Mouse (Mus musculus) neural tube, embryonic 15.5 days (tissue): ENCODE results near the gene Mmp15. TPM values are rescaled to one million over a fixed set of nuclear protein-coding genes. Genes with fewer than 3 reads are reported as not detected.
"Not testable (repeated sequence)": the region's sequence is repeated elsewhere in the genome, so short reads cannot be mapped to it uniquely, and the experiment has no call there.

Source experiments
- ATAC-seq: fragments of 200-750 bp; cut with Nextera tagmentation; 2 replicates; pipeline ENCODE4 v1.8.0; 2017; ENCODE audit warnings: mild to moderate bottlenecking, moderate TSS enrichment, moderate library complexity; ENCODE audit not compliant: low FRiP score
- H3K27ac ChIP-seq: fragments of 300-500 bp; sonication (generic); replicated peaks from 2 replicates; pipeline ENCODE4 v1.5.1; 2015; ENCODE audit warnings: mild to moderate bottlenecking, inconsistent platforms
- H3K27me3 ChIP-seq: fragments of 300-500 bp; sonication (generic); replicated peaks from 2 replicates; pipeline ENCODE4 v1.6.1; 2015; ENCODE audit warnings: inconsistent platforms
- H3K36me3 ChIP-seq: fragments of 300-500 bp; sonication (generic); 2 replicates; pipeline ENCODE4 v1.6.1; 2015; ENCODE audit warnings: inconsistent platforms
- H3K4me1 ChIP-seq: fragments of 300-500 bp; sonication (generic); 2 replicates; pipeline ENCODE4 v1.6.1; 2015; ENCODE audit warnings: inconsistent platforms
- H3K4me2 ChIP-seq: fragments of 300-500 bp; sonication (generic); 2 replicates; pipeline ENCODE4 v1.6.1; 2015; ENCODE audit warnings: inconsistent platforms, mild to moderate bottlenecking, moderate library complexity
- H3K4me3 ChIP-seq: fragments of 300-500 bp; sonication (generic); replicated peaks from 2 replicates; pipeline ENCODE4 v1.5.1; 2015; ENCODE audit warnings: mild to moderate bottlenecking, inconsistent platforms
- H3K9ac ChIP-seq: fragments of 300-500 bp; sonication (generic); replicated peaks from 2 replicates; pipeline ENCODE4 v1.6.1; 2015; ENCODE audit warnings: mild to moderate bottlenecking, inconsistent platforms
- H3K9me3 ChIP-seq: fragments of 300-500 bp; sonication (generic); replicated peaks from 2 replicates; pipeline ENCODE4 v1.6.1; 2016; ENCODE audit warnings: inconsistent platforms
- WGBS: fragments of 180-500 bp; shearing (Covaris S2); methylation state at CpG from one replicate; pipeline ENCODE4 v1.1.7; 2015; ENCODE audit warnings: mixed read lengths; 5-methylcytosine and 5-hydroxymethylcytosine counted together
- polyA plus RNA-seq: library from polyadenylated mRNA; unstranded; fragments of >200 nt; fragmentation: Nextera tagmentation; extraction: Ambion mirVana; gene quantifications from 2 replicates; pipeline ENCODE4 v1.2.1, GENCODE M21; 2015

Mmp15 gene
- polyA plus RNA-seq, 1 experiment from 2014 or later: 21.4 TPM

DNA sequence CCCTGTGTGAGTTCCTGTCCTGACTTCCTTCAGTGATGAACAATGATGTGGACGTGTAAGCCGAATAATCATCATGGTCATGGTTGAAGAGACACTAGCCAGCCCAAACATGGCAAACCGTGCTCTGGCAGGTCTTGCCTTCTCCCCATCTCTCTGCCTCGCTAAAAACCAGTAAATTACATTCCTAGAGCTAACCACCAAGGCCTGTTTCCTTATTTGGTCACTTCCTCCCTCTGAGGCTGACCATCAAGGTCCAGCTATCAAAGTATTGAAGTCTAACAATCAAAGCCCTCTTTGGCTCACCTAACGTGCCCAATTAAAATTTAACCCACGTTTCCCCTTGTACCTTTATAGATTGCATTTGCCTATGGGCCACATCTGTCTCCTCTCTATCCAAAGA lies 10.2 kb downstream of the Mmp15 start:
- peaks cover 24% of the 10 kb centered on the region for H3K4me1 ChIP-seq
- 75% methylated on average over 6 of the region's 6 CpGs for WGBS
- no peaks in the 10 kb centered on the region for H3K36me3 ChIP-seq
- no peak overlapping the region for H3K4me3 ChIP-seq
- no peak overlapping the region for H3K4me2 ChIP-seq
- H3K27me3 ChIP-seq: no peaks in the 10 kb centered on the region
- H3K27ac ChIP-seq: no peak overlapping the region
- ATAC-seq: no peak
- H3K9me3 ChIP-seq: no peaks in the 10 kb centered on the region
- no peak overlapping the region for H3K9ac ChIP-seq

DNA sequence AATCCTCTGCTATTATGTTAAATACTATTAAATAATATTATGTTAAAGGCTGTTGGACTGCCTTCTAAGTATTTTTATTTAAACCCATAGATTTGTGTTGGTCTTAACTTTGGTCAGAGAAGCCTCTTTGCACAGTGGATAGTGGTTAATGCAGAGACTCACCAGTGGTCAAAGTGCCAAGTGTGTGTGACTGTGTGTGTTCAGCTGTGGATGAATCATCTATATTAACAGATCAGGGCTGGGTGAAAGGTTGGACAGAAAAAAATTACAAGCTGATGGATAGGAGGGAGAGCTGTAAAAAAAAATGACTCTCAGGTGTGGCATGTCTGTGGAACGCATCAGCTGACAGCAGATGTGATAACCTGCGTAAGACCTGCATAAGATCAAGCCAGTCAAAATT lies 11.8 kb downstream of the Mmp15 start:
- H3K4me1 ChIP-seq: peaks cover 23% of the 10 kb centered on the region
- no peak overlapping the region for H3K4me2 ChIP-seq
- no peaks in the 10 kb centered on the region for H3K9me3 ChIP-seq
- WGBS: 97% methylated on average over 2 of the region's 2 CpGs
- no peak for ATAC-seq
- H3K36me3 ChIP-seq: peaks cover 11% of the 10 kb centered on the region; the same call in 1 of the 2 replicates
- no peak overlapping the region for H3K4me3 ChIP-seq
- H3K27me3 ChIP-seq: no peaks in the 10 kb centered on the region
- no peak overlapping the region for H3K27ac ChIP-seq
- H3K9ac ChIP-seq: no peak overlapping the region

DNA sequence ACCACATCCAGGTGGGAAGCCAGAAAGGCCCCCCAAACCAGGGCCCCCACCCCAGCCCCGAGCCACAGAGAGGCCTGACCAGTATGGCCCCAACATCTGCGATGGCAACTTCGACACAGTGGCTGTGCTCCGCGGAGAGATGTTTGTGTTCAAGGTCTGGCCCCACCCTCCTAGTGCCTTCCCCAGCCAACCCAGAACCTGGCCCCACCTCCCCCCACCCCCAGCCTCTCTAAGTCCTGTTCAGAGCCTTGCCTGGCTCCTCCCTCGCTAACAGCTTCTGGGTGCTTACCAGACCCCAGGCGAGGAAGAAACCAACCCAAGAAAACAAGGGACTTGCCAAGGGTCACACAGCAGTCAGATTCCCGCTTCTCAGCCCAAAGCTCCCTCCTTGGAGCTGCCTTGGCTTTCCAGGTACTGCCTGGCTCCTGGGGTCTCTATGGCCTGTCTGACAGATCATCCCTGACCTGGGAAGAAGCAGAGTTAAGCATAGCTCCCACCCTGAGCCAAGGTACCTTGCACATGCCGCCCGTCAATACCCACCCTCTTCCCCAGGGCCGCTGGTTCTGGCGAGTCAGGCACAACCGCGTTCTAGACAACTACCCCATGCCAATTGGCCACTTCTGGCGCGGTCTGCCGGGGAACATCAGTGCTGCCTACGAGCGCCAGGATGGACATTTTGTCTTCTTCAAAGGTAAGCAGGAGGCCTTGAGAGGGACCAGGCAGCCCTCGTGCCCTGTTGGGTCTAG lies 17.7 kb downstream of the Mmp15 start:
- Histone ChIP-seq H3K36me3 (peaks cover 40% of the 10 kb centered on the region), H3K27ac (no peak overlapping the region), H3K4me1 (peaks cover 4% of the 10 kb centered on the region; the same call in 1 of the 2 replicates), H3K4me2 (peak overlapping the region; percentile 23; the same call in 1 of the 2 replicates), H3K9ac (no peak overlapping the region), H3K27me3 (no peaks in the 10 kb centered on the region), H3K9me3 (no peaks in the 10 kb centered on the region), H3K4me3 (no peak overlapping the region)
- WGBS: 58% methylated on average over 20 of the region's 20 CpGs
- ATAC-seq: no peak

DNA sequence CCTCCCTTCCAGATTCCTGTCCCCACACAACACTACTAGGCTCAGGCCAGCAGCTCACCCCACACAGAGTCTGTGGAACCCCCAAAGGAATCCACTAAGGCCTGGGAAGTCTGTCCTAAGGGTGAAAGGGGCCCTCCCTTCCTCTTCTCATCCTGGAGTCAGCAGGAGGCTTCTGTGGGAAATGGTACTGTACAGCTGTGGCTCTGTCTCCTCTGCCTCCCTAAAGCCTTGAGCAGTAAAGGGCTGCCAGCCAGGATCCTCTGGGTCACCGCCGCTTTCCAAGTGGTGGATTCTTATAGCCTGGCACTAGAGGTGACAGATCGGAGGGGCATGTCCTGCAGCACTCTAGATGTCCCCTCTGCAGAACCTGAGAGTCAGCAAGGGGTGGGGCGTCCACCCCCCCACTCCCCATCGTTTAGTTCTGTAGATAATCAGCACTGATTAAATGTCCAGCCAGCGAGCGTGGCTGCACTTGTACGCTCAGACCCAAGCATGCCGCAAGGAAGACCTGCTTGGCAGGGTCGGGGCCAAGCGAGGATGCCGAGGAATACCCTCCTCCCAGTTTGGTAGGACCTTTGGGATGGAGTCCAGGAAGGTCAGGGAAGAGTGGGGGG lies 21.4 kb downstream of the Mmp15 start:
- Histone ChIP-seq H3K4me2 (no peak overlapping the region), H3K4me1 (peaks cover 7% of the 10 kb centered on the region; the same call in 1 of the 2 replicates), H3K4me3 (no peak overlapping the region), H3K9ac (no peak overlapping the region), H3K9me3 (no peaks in the 10 kb centered on the region), H3K27me3 (no peaks in the 10 kb centered on the region), H3K27ac (no peak overlapping the region), H3K36me3 (peaks cover 32% of the 10 kb centered on the region)
- ATAC-seq: no peak
- WGBS: 87% methylated on average over 12 of the region's 12 CpGs

DNA sequence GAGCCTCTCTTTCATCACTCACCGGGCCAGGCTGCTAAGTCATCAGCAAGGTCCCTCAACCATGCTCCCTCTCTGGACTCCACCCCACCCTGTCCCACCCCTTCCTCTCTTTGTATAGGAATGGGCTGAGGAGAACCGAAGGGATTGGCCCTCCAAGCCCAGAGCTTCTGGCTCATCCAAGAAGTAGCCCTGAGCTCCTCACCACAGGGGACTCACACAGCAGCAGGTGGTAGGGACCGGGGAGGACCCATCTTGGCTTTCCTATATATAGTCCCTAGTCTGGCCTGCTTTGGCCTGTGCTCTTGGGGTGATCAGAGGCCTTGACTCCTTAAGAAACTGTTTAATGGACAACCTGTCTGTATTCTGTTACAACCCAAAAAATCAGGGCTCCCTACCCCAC lies 22.4 kb downstream of the Mmp15 start:
- Histone ChIP-seq H3K4me1 (peaks cover 4% of the 10 kb centered on the region; the same call in 1 of the 2 replicates), H3K27me3 (no peaks in the 10 kb centered on the region), H3K4me2 (no peak overlapping the region), H3K9ac (no peak overlapping the region), H3K36me3 (peaks cover 24% of the 10 kb centered on the region), H3K4me3 (no peak overlapping the region), H3K27ac (no peak overlapping the region), H3K9me3 (no peaks in the 10 kb centered on the region)
- WGBS: 89% methylated on average over 3 of the region's 3 CpGs
- ATAC-seq: no peak

DNA sequence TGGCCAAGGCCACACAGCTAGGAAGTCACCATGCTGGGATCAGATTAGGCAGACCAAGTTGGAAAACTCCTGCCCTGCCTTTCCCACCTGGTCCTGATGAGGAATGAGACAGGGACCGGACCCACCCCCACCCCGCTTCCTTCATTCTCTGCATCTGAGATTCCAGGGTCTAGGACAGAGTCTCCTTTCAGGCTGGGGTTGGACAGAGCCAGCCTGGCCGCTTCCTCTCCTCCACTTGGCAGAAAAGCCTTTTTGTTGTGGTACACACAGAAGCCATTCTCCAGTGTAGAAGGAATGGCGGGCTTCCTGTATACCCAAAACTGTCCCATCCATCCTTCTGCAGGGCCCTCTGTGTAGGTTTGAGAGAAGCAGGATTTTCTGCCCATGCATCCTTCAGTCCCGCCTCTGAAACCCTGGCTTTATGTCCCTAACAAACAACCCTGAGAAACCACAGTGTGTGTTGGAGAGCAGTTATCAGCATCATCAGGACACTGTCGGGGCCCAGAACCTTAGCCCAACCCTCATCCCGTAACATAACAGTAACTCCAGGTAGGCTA lies 23.4 kb downstream of the Mmp15 start:
- peaks cover 3% of the 10 kb centered on the region; the same call in 1 of the 2 replicates for H3K4me1 ChIP-seq
- WGBS: 85% methylated on average over 7 of the region's 7 CpGs
- ATAC-seq: no peak; the same call in 1 of the 2 replicates
- H3K36me3 ChIP-seq: peaks cover 17% of the 10 kb centered on the region
- H3K9ac ChIP-seq: no peak overlapping the region
- H3K27ac ChIP-seq: peak overlapping the region; percentile 29; the same call in 1 of the 2 replicates
- no peak overlapping the region for H3K4me2 ChIP-seq
- no peaks in the 10 kb centered on the region for H3K27me3 ChIP-seq
- H3K4me3 ChIP-seq: no peak overlapping the region
- no peaks in the 10 kb centered on the region for H3K9me3 ChIP-seq

DNA sequence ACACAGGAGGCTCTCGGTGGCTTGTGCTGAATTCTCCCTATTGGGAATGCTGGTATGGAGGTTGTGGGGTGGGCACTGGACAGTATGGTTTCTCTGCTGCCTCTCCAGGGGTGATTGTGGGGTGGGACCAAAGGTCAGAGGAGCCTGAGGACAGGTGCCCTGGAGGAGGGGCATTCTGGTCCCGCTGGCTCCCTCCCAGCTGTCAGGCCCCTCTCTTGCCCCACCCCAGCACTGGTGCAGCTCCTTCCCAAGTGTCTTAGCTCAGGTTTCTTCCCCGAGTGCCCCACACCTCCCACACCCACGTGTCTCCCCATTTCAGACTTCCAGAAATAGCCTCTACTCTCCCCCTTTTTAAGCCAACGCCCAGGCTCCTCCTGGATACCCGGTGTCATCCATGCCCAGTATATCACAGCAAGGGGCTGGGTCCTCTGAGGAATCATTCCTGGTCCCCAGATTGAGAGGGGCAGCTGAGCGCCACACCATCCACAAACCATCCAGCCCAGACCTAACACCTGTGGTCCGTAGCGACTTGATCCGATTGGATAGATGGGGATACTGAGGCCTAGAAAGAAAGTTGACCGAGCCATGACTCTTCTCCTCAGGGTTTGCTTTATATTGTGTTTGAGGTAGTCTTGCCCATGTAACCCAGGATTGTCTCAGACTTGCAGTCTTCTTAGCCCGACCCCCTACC lies 24.4 kb downstream of the Mmp15 start:
- Histone ChIP-seq H3K27ac (peak overlapping the region; percentile 29; the same call in 1 of the 2 replicates), H3K36me3 (peaks cover 10% of the 10 kb centered on the region; the same call in 1 of the 2 replicates), H3K9ac (no peak overlapping the region), H3K4me3 (no peak overlapping the region), H3K4me2 (no peak overlapping the region), H3K4me1 (peaks cover 3% of the 10 kb centered on the region; the same call in 1 of the 2 replicates), H3K9me3 (no peaks in the 10 kb centered on the region), H3K27me3 (no peaks in the 10 kb centered on the region)
- no peak for ATAC-seq
- 89% methylated on average over 12 of the region's 12 CpGs for WGBS

DNA sequence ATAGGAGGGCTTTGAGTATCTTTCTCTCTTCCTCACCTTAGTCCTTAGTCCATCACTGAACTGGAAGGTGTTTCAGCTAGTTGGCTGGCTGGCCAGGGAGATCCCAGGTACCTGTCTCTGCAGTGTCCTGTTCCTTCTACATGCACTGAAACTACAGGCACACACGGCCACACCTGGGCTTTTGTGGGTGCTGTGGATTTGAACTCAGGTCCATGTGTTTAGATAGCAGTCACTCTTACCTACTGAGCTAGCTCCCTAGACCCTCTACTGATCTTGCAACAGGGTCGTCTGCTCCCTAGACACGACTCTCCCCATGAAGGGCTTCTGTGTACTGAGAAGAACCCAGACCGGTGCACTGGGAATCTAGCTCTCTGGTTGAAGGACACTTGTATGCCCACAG lies 25.0 kb downstream of the Mmp15 start:
- H3K27me3 ChIP-seq: no peaks in the 10 kb centered on the region
- no peak overlapping the region for H3K4me2 ChIP-seq
- H3K36me3 ChIP-seq: peaks cover 5% of the 10 kb centered on the region; the same call in 1 of the 2 replicates
- H3K4me3 ChIP-seq: no peak overlapping the region
- no peak for ATAC-seq
- H3K4me1 ChIP-seq: peaks cover 3% of the 10 kb centered on the region; the same call in 1 of the 2 replicates
- no peak overlapping the region for H3K27ac ChIP-seq
- H3K9ac ChIP-seq: no peak overlapping the region
- no peaks in the 10 kb centered on the region for H3K9me3 ChIP-seq
- WGBS: 82% methylated on average over 4 of the region's 4 CpGs

DNA sequence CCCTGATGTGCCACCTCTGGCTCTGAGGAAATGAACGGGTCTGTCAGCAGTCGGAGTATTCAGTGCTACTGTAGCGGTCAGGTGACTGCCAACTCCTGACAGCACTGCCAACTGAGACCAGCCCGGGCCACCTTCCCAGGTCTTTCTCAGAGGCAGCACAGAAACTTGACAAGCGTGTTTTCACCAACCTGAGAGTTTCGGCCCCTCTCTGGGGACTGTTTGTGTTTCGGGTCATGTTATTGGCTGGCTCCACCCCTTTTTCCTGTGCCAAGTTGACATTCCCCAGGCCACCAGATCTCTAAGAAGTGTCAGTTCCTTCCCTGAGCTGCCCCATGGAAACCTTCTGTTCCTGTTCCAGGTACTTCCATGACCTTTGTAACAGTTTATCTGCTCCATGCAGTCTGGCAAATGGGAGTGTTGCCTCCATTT lies 25.8 kb downstream of the Mmp15 start:
- no peaks in the 10 kb centered on the region for H3K9me3 ChIP-seq
- no peaks in the 10 kb centered on the region for H3K36me3 ChIP-seq
- no peak overlapping the region for H3K9ac ChIP-seq
- H3K27me3 ChIP-seq: no peaks in the 10 kb centered on the region
- WGBS: 63% methylated on average over 7 of the region's 7 CpGs
- peaks cover 3% of the 10 kb centered on the region; the same call in 1 of the 2 replicates for H3K4me1 ChIP-seq
- H3K4me3 ChIP-seq: no peak overlapping the region
- ATAC-seq: no peak
- H3K27ac ChIP-seq: no peak overlapping the region
- no peak overlapping the region for H3K4me2 ChIP-seq

DNA sequence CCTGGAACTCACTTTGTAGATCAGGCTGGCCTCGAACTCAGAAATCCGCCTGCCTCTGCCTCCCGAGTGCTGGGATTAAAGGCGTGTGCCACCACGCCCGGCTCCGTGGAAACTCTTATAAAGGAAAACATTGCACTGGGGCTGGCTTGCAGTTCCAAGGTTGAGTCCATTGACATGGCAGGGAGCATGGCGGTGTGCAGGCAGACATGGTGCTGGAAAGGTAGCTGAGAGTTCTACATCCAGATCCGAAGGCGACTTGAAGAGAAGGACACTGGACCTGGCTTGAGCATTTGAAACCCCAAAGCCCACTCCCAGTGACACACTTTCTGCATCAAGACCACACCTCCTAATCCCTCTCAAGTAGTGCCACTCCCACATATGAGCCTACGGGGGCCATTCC lies 26.9 kb downstream of the Mmp15 start:
- ATAC-seq, H3K4me1 ChIP-seq, H3K9ac ChIP-seq, H3K9me3 ChIP-seq, H3K4me2 ChIP-seq, H3K27ac ChIP-seq, H3K36me3 ChIP-seq, H3K4me3 ChIP-seq, H3K27me3 ChIP-seq: not testable (repeated sequence)
- WGBS: 99% methylated on average over 11 of the region's 11 CpGs

DNA sequence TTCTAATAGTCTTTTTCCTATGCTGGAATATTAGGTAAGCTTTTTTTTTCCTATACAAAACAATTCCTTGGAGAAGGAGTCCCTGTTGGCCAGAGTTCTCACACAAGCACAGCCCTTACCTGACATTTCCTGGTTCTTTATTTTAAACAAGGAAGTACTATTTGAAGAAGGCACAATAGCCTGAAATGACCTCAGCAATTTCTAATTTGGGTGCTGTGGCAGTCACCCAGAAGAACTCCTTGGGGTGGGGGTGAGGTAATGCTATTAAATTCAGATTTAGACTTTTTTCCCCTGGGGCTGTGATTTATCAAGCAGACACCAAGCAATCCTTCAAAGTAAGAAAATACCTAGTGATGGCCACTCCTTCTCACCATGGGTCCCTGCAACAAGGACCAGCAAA lies 28.9 kb downstream of the Mmp15 start:
- Histone ChIP-seq H3K4me1 (0 out of 2 replicates have a peak, but pooled peaks cover 3% of the 10 kb centered on the region), H3K9me3 (no peaks in the 10 kb centered on the region), H3K36me3 (no peaks in the 10 kb centered on the region), H3K27me3 (no peaks in the 10 kb centered on the region), H3K4me2 (no peak overlapping the region), H3K4me3 (no peak overlapping the region), H3K27ac (no peak overlapping the region), H3K9ac (no peak overlapping the region)
- ATAC-seq: no peak
